Mouse (Mus musculus): ENCODE measurements at regions not wholly inside any gene's neighbourhood (a gene's known extent, or its start where the extent isn't known, plus 50 kb on each side); places are given as distances from the start of the nearest gene placed in this dataset.

- H3K27ac ChIP-seq (ENCODE audit: insufficient read depth, low read depth, low read length): no peak overlapping the region
- no peak overlapping the region for H3K4me3 ChIP-seq (ENCODE audit: insufficient read depth, low read depth, low read length)
- TF ChIP-seq CTCF (IDR thresholded peaks at IDR 0.05; ENCODE audit: insufficient read depth, low read depth, low read length): no peak
- TF ChIP-seq POLR2A (IDR thresholded peaks at IDR 0.05; ENCODE audit: insufficient read depth, low read depth, low read length): no peak
- 72% methylated on average over 2 of the region's 2 CpGs for whole genome bisulfite sequencing
- H3K4me1 ChIP-seq (ENCODE audit: control insufficient read depth, insufficient read depth, low read length): no peaks in the 10 kb centered on the region
Observed at GRCm38 (mm10) chr7:95725716-95726487, 445.1 kb upstream of the Tenm4 start.

GRCm38 (mm10) chr7:95733807-95734206, 437.2 kb upstream of the Tenm4 start:
- Histone ChIP-seq H3K4me1 (ENCODE audit: control insufficient read depth, insufficient read depth, low read length) (no peaks in the 10 kb centered on the region), H3K27ac (ENCODE audit: insufficient read depth, low read depth, low read length) (no peak overlapping the region), H3K4me3 (ENCODE audit: insufficient read depth, low read depth, low read length) (no peak overlapping the region)
- no peak for TF ChIP-seq POLR2A (IDR thresholded peaks at IDR 0.05; ENCODE audit: insufficient read depth, low read depth, low read length)
- no peak for TF ChIP-seq CTCF (IDR thresholded peaks at IDR 0.05; ENCODE audit: insufficient read depth, low read depth, low read length)
- 74% methylated on average over 1 of the region's 1 CpGs for WGBS

- H3K4me3 ChIP-seq (ENCODE audit: insufficient read depth, low read depth, low read length): no peak overlapping the region
- no peak for TF ChIP-seq POLR2A (IDR thresholded peaks at IDR 0.05; ENCODE audit: insufficient read depth, low read depth, low read length)
- no peak for TF ChIP-seq CTCF (IDR thresholded peaks at IDR 0.05; ENCODE audit: insufficient read depth, low read depth, low read length)
- 57% methylated on average over 5 of the region's 5 CpGs for WGBS
- no peak overlapping the region for H3K27ac ChIP-seq (ENCODE audit: insufficient read depth, low read depth, low read length)
- H3K4me1 ChIP-seq (ENCODE audit: control insufficient read depth, insufficient read depth, low read length): no peaks in the 10 kb centered on the region
Observed at GRCm38 (mm10) chr7:95734587-95734986, 436.5 kb upstream of the Tenm4 start.

GRCm38 (mm10) chr7:95736716-95737115, 434.3 kb upstream of the Tenm4 start:
- no peak overlapping the region for H3K4me3 ChIP-seq (ENCODE audit: insufficient read depth, low read depth, low read length)
- TF ChIP-seq POLR2A (IDR thresholded peaks at IDR 0.05; ENCODE audit: insufficient read depth, low read depth, low read length): no peak
- no peak overlapping the region for H3K27ac ChIP-seq (ENCODE audit: insufficient read depth, low read depth, low read length)
- H3K4me1 ChIP-seq (ENCODE audit: control insufficient read depth, insufficient read depth, low read length): no peaks in the 10 kb centered on the region

GRCm38 (mm10) chr7:95738725-95739245, 432.3 kb upstream of the Tenm4 start:
- Histone ChIP-seq H3K27ac (ENCODE audit: insufficient read depth, low read depth, low read length) (no peak overlapping the region), H3K4me1 (ENCODE audit: control insufficient read depth, insufficient read depth, low read length) (no peaks in the 10 kb centered on the region), H3K4me3 (ENCODE audit: insufficient read depth, low read depth, low read length) (no peak overlapping the region)
- TF ChIP-seq POLR2A (IDR thresholded peaks at IDR 0.05; ENCODE audit: insufficient read depth, low read depth, low read length) (no peak), CTCF (IDR thresholded peaks at IDR 0.05; ENCODE audit: insufficient read depth, low read depth, low read length) (no peak)
- WGBS: 74% methylated on average over 2 of the region's 2 CpGs

- TF ChIP-seq POLR2A (IDR thresholded peaks at IDR 0.05; ENCODE audit: insufficient read depth, low read depth, low read length) (no peak), CTCF (IDR thresholded peaks at IDR 0.05; ENCODE audit: insufficient read depth, low read depth, low read length) (no peak)
- H3K27ac ChIP-seq (ENCODE audit: insufficient read depth, low read depth, low read length): no peak overlapping the region
- H3K4me3 ChIP-seq (ENCODE audit: insufficient read depth, low read depth, low read length): no peak overlapping the region
- WGBS: 80% methylated on average over 5 of the region's 5 CpGs
- H3K4me1 ChIP-seq (ENCODE audit: control insufficient read depth, insufficient read depth, low read length): no peaks in the 10 kb centered on the region
Observed at GRCm38 (mm10) chr7:95739779-95740178, 431.3 kb upstream of the Tenm4 start.

GRCm38 (mm10) chr7:95758375-95758774, 412.7 kb upstream of the Tenm4 start:
- H3K4me1 ChIP-seq (ENCODE audit: control insufficient read depth, insufficient read depth, low read length): no peaks in the 10 kb centered on the region
- H3K4me3 ChIP-seq (ENCODE audit: insufficient read depth, low read depth, low read length): no peak overlapping the region
- 80% methylated on average over 2 of the region's 2 CpGs for WGBS
- no peak for TF ChIP-seq CTCF (IDR thresholded peaks at IDR 0.05; ENCODE audit: insufficient read depth, low read depth, low read length)
- no peak for TF ChIP-seq POLR2A (IDR thresholded peaks at IDR 0.05; ENCODE audit: insufficient read depth, low read depth, low read length)
- H3K27ac ChIP-seq (ENCODE audit: insufficient read depth, low read depth, low read length): no peak overlapping the region

- H3K4me3 ChIP-seq (ENCODE audit: insufficient read depth, low read depth, low read length): no peak overlapping the region
- no peaks in the 10 kb centered on the region for H3K4me1 ChIP-seq (ENCODE audit: control insufficient read depth, insufficient read depth, low read length)
- WGBS: 50% methylated on average over 12 of the region's 12 CpGs
- TF ChIP-seq POLR2A (IDR thresholded peaks at IDR 0.05; ENCODE audit: insufficient read depth, low read depth, low read length): no peak
- H3K27ac ChIP-seq (ENCODE audit: insufficient read depth, low read depth, low read length): no peak overlapping the region
Observed at GRCm38 (mm10) chr7:95760945-95761661, 409.9 kb upstream of the Tenm4 start.

GRCm38 (mm10) chr7:95766356-95767150, 404.5 kb upstream of the Tenm4 start:
- 72% methylated on average over 6 of the region's 6 CpGs for whole genome bisulfite sequencing
- Histone ChIP-seq H3K4me3 (ENCODE audit: insufficient read depth, low read depth, low read length) (no peak overlapping the region), H3K4me1 (ENCODE audit: control insufficient read depth, insufficient read depth, low read length) (no peaks in the 10 kb centered on the region), H3K27ac (ENCODE audit: insufficient read depth, low read depth, low read length) (no peak overlapping the region)
- TF ChIP-seq CTCF (IDR thresholded peaks at IDR 0.05; ENCODE audit: insufficient read depth, low read depth, low read length): no peak
- no peak for TF ChIP-seq POLR2A (IDR thresholded peaks at IDR 0.05; ENCODE audit: insufficient read depth, low read depth, low read length)

Measured in olfactory bulb, adult 2 months (tissue).